Mouse (Mus musculus) neural tube, embryonic 10.5 days (tissue): ENCODE data around the gene Pdcd1lg2.

ENCODE experiments used
- DNase-seq: peaks from one replicate; pipeline ENCODE4 v3.0.0-alpha.2; 2017; ENCODE audit warnings: low spot score; ENCODE audit errors: extremely low spot score

The Pdcd1lg2 gene

GRCm38 (mm10) chr19:29418661-29419115 lies 8.0 kb downstream of the Pdcd1lg2 start:
- DNase-seq, result no peak

- no peak for DNase-seq
These were observed 8.8 kb downstream of the Pdcd1lg2 start for GRCm38 (mm10) chr19:29419506-29419905.

GRCm38 (mm10) chr19:29419946-29420345 lies 9.2 kb downstream of the Pdcd1lg2 start:
- DNase-seq, result no peak

GRCm38 (mm10) chr19:29420397-29420796 lies 9.7 kb downstream of the Pdcd1lg2 start:
- DNase-seq, result no peak

- DNase-seq, result no peak
These were observed 11.4 kb downstream of the Pdcd1lg2 start for GRCm38 (mm10) chr19:29422013-29422645.

GRCm38 (mm10) chr19:29422796-29423195 lies 12.1 kb downstream of the Pdcd1lg2 start:
- no peak for DNase-seq

GRCm38 (mm10) chr19:29430516-29430915 lies 19.8 kb downstream of the Pdcd1lg2 start:
- no peak for DNase-seq

- DNase-seq, result no peak
These were observed 20.2 kb downstream of the Pdcd1lg2 start for GRCm38 (mm10) chr19:29430953-29431352.

GRCm38 (mm10) chr19:29436793-29437479 lies 26.2 kb downstream of the Pdcd1lg2 start:
- DNase-seq, result no peak

GRCm38 (mm10) chr19:29437849-29438248 lies 27.1 kb downstream of the Pdcd1lg2 start:
- no peak for DNase-seq

GRCm38 (mm10) chr19:29439242-29439641 lies 28.5 kb downstream of the Pdcd1lg2 start:
- no peak for DNase-seq

GRCm38 (mm10) chr19:29442492-29442891 lies 31.8 kb downstream of the Pdcd1lg2 start:
- DNase-seq, result no peak

- no peak for DNase-seq
These were observed 33.6 kb downstream of the Pdcd1lg2 start for GRCm38 (mm10) chr19:29444364-29444763.

GRCm38 (mm10) chr19:29448373-29448772 lies 37.7 kb downstream of the Pdcd1lg2 start:
- no peak for DNase-seq

GRCm38 (mm10) chr19:29450376-29450775 lies 39.7 kb downstream of the Pdcd1lg2 start:
- no peak for DNase-seq

GRCm38 (mm10) chr19:29454141-29454601 lies 43.5 kb downstream of the Pdcd1lg2 start:
- no peak for DNase-seq

- no peak for DNase-seq
These were observed 44.4 kb downstream of the Pdcd1lg2 start for GRCm38 (mm10) chr19:29455156-29455555.

GRCm38 (mm10) chr19:29457982-29458381 lies 47.3 kb downstream of the Pdcd1lg2 start:
- DNase-seq, result no peak

GRCm38 (mm10) chr19:29462462-29462861 lies 51.7 kb downstream of the Pdcd1lg2 start:
- DNase-seq, result no peak

GRCm38 (mm10) chr19:29463645-29464395 lies 53.1 kb downstream of the Pdcd1lg2 start:
- DNase-seq, result no peak

GRCm38 (mm10) chr19:29466819-29467218 lies 56.1 kb downstream of the Pdcd1lg2 start:
- no peak for DNase-seq
